ENCODE assay signal across 1 mouse cellular context in the genomic region with DNA sequence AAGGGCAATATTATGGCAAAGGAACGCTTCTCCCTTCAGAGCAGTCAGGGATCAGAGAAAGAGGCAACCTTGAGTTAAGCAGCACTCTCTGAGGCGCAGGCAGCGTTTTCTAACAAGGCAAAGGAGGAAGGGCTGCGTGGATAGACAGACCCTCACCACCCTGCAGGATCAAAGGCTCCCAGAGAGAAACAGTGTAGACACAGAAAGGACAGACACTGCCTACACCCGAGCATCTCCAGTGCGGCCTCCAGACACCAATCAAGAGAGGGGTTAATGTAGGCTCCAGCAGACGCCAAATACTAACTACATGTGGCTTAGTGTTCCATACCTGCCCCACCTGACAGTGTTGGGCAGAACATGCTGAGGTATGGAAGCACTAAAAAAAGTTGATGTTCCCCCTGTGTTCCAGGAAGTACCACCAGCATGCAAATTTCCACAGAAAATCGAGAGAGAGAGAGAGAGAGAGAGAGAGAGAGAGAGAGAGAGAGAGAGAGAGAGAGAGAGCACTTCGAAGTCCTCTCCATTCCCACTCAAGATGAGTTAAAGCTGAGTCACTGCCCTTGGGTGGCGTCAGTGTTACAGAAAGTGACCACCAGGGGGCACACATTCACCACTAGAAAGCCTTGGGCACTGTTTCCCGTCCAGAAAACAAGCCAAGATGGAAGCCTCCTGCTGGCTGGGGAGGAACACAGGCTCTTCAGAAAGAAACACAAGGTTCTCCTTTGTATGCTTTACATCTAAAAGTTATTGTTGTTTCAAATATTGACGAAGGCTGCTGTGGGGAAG.
TF ChIP-seq lines count a peak whose summit lies in the region.

No protein-coding gene starts in this region.

TF ChIP-seq in MEL, 35 proteins besides CTCF, POLR2A, EP300 and RAD21 (continued from another document):
- no peak for TF ChIP-seq ETS1 (IDR thresholded peaks at IDR 0.05; ENCODE audit: low read depth, low read length)
- no peak for TF ChIP-seq NELFE (IDR thresholded peaks at IDR 0.05; ENCODE audit: low read depth, low read length)
- TF ChIP-seq ZNF384 (IDR thresholded peaks at IDR 0.05; ENCODE audit: low read depth, low read length): no peak
- no peak for TF ChIP-seq MEF2A (IDR thresholded peaks at IDR 0.05; ENCODE audit: extremely low read depth, insufficient replicate concordance, low read depth, low read length, poor library complexity, severe bottlenecking)
- no peak; the same call in 1 of the 2 replicates for TF ChIP-seq HCFC1 (IDR thresholded peaks at IDR 0.05; ENCODE audit: low read depth, low read length)
- TF ChIP-seq ZKSCAN1 (IDR thresholded peaks at IDR 0.05; ENCODE audit: low read depth, low read length): no peak
- no peak for TF ChIP-seq USF1 (IDR thresholded peaks at IDR 0.05; ENCODE audit: low read depth, low read length)
- TF ChIP-seq POLR2AphosphoS5 (IDR thresholded peaks at IDR 0.05; ENCODE audit: borderline replicate concordance, low read depth, low read length): no peak
- no peak for TF ChIP-seq USF2 (IDR thresholded peaks at IDR 0.05; ENCODE audit: borderline replicate concordance in 1 of 2, insufficient read depth in 1 of 2, low read depth in 1 of 2, low read length in 2 of 2)
- TF ChIP-seq MXI1 (IDR thresholded peaks at IDR 0.05; ENCODE audit: low read depth, low read length): no peak
- peak; percentile 97 for TF ChIP-seq SMC3 (IDR thresholded peaks at IDR 0.05; ENCODE audit: low read depth, low read length)
- no peak for TF ChIP-seq POLR2AphosphoS2 (IDR thresholded peaks at IDR 0.05; ENCODE audit: low read length)
- TF ChIP-seq MAX (IDR thresholded peaks at IDR 0.05; ENCODE audit: low read length): peak; percentile 59; the same call in 1 of the 2 replicates
- TF ChIP-seq GABPA (IDR thresholded peaks at IDR 0.05; ENCODE audit: low read depth, low read length): peak; percentile 57; the same call in 1 of the 2 replicates
- TF ChIP-seq JUND (IDR thresholded peaks at IDR 0.05; ENCODE audit: low read depth, low read length): peak; percentile 96
- TF ChIP-seq TAL1 (IDR thresholded peaks at IDR 0.05; ENCODE audit: low read length): no peak
- TF ChIP-seq UBTF (IDR thresholded peaks at IDR 0.05; ENCODE audit: borderline replicate concordance, insufficient read depth, low read depth, low read length): no peak
- TF ChIP-seq MAFK (IDR thresholded peaks at IDR 0.05; ENCODE audit: borderline replicate concordance, low read depth, low read length): 0 out of 2 replicates have a peak, but pooled peaks have one; percentile 25
- TF ChIP-seq BHLHE40 (IDR thresholded peaks at IDR 0.05; ENCODE audit: borderline replicate concordance, low read depth, low read length): no peak
- TF ChIP-seq ELF1 (IDR thresholded peaks at IDR 0.05; ENCODE audit: low read depth, low read length): 0 out of 2 replicates have a peak, but pooled peaks have one; percentile 29
TF ChIP-seq in MEL: peak in this region for 9.
